ENCODE assay signal across 8 mouse cellular contexts in genomic region chr9:14644956-14645355, GRCm38 (mm10). TPM values are rescaled to one million over a fixed set of nuclear protein-coding genes. Genes with fewer than 3 reads are reported as not detected.
DNase-seq lines count a peak whose midpoint lies in the region; ATAC-seq and TF ChIP-seq lines count a peak whose summit lies in the region.

TSS of gene Amotl1 (minus strand) at chr9:14645056.

- no peaks in the 10 kb centered on the region for H3K36me3 ChIP-seq in hindbrain, embryonic 11.5 days (ENCODE audit: control insufficient read depth, insufficient read depth, low read length)
- no peaks in the 10 kb centered on the region for H3K36me3 ChIP-seq in hindbrain, postnatal 0 days (ENCODE audit: insufficient read depth, low read length)
- H3K36me3 ChIP-seq in thymus, adult 2 months (ENCODE audit: control insufficient read depth, insufficient read depth, low read length): no peaks in the 10 kb centered on the region
- no peaks in the 10 kb centered on the region for H3K36me3 ChIP-seq in stomach, embryonic 15.5 days

- no peak within 1 kb of the TSS for H3K4me3 ChIP-seq in hindbrain, embryonic 11.5 days (ENCODE audit: low read depth, low read length)
- H3K4me3 ChIP-seq in hindbrain, postnatal 0 days (ENCODE audit: low read length): no peak within 1 kb of the TSS
- H3K4me3 ChIP-seq in thymus, adult 2 months (ENCODE audit: control insufficient read depth, insufficient read depth, low read length): no peak within 1 kb of the TSS
- no peak within 1 kb of the TSS for H3K4me3 ChIP-seq in stomach, embryonic 15.5 days (replicated peaks)

- WGBS in hindbrain, embryonic 11.5 days: 50% methylated on average over 4 of the region's 4 CpGs
- WGBS in hindbrain, postnatal 0 days: 62% methylated on average over 4 of the region's 4 CpGs
- 71% methylated on average over 4 of the region's 4 CpGs for WGBS in thymus, adult 2 months
- WGBS in stomach, embryonic 15.5 days: 54% methylated on average over 4 of the region's 4 CpGs

- H3K27ac ChIP-seq in hindbrain, embryonic 11.5 days (ENCODE audit: low read depth, low read length): no peak within 1 kb of the TSS
- no peak within 1 kb of the TSS for H3K27ac ChIP-seq in hindbrain, postnatal 0 days
- H3K27ac ChIP-seq in thymus, adult 2 months (ENCODE audit: control insufficient read depth, insufficient read depth, low read length): no peak within 1 kb of the TSS
- H3K27ac ChIP-seq in stomach, embryonic 15.5 days: no peak within 1 kb of the TSS

- no peak for ATAC-seq in hindbrain, embryonic 11.5 days (ENCODE audit: low FRiP score)
- no peak for ATAC-seq in hindbrain, postnatal 0 days
- ATAC-seq in stomach, embryonic 15.5 days (ENCODE audit: insufficient read depth, low FRiP score, low read depth): no peak

- no peaks in the 10 kb centered on the region for H3K27me3 ChIP-seq in hindbrain, embryonic 11.5 days (ENCODE audit: control insufficient read depth, insufficient read depth, low read length)
- no peaks in the 10 kb centered on the region for H3K27me3 ChIP-seq in hindbrain, postnatal 0 days (ENCODE audit: insufficient read depth, low read length)
- no peaks in the 10 kb centered on the region for H3K27me3 ChIP-seq in thymus, adult 2 months (ENCODE audit: control insufficient read depth, insufficient read depth, low read length)
- H3K27me3 ChIP-seq in stomach, embryonic 15.5 days (replicated peaks): no peaks in the 10 kb centered on the region

- H3K9me3 ChIP-seq in hindbrain, embryonic 11.5 days (ENCODE audit: control insufficient read depth, low read length): no peaks in the 10 kb centered on the region
- H3K9me3 ChIP-seq in hindbrain, postnatal 0 days (ENCODE audit: low read length): no peaks in the 10 kb centered on the region
- H3K9me3 ChIP-seq in stomach, embryonic 15.5 days: no peaks in the 10 kb centered on the region

- H3K4me1 ChIP-seq in hindbrain, embryonic 11.5 days (replicated peaks; ENCODE audit: control insufficient read depth, insufficient read depth, low read length): peaks cover 2% of the 10 kb centered on the region; the same call in 1 of the 2 replicates
- peaks cover 7% of the 10 kb centered on the region; the same call in 1 of the 2 replicates for H3K4me1 ChIP-seq in hindbrain, postnatal 0 days (ENCODE audit: insufficient read depth, low read length)
- no peaks in the 10 kb centered on the region for H3K4me1 ChIP-seq in thymus, adult 2 months (replicated peaks; ENCODE audit: control insufficient read depth, insufficient read depth, low read length)
- peaks cover 9% of the 10 kb centered on the region; the same call in 1 of the 2 replicates for H3K4me1 ChIP-seq in stomach, embryonic 15.5 days

- DNase-seq in hindbrain, embryonic 11.5 days (ENCODE audit: low spot score): no peak
- DNase-seq in hindbrain, postnatal 0 days (ENCODE audit: low spot score): no peak
- DNase-seq in thymus, adult 2 months: no peak
- DNase-seq in thymus, postnatal 25 days: no peak
- DNase-seq in heart, postnatal 10 days: no peak
- no peak for DNase-seq in yolk sac, embryonic 10.5 days (ENCODE audit: low spot score)
- no peak for DNase-seq in cerebellum, adult 18-20 months

- no peak for TF ChIP-seq POLR2A in thymus, adult 2 months (IDR thresholded peaks at IDR 0.05; ENCODE audit: control insufficient read depth, extremely low read depth, insufficient read depth, low read length, poor library complexity)

- no peak within 1 kb of the TSS for H3K4me2 ChIP-seq in hindbrain, embryonic 11.5 days (replicated peaks; ENCODE audit: low read depth, low read length)
- no peak within 1 kb of the TSS for H3K4me2 ChIP-seq in hindbrain, postnatal 0 days (ENCODE audit: low read depth, low read length)
- H3K4me2 ChIP-seq in stomach, embryonic 15.5 days: no peak within 1 kb of the TSS

- no peak for TF ChIP-seq CTCF in hindbrain, postnatal 0 days (IDR thresholded peaks at IDR 0.05; ENCODE audit: low read depth)
- no peak for TF ChIP-seq CTCF in thymus, adult 2 months (IDR thresholded peaks at IDR 0.05; ENCODE audit: borderline replicate concordance, control insufficient read depth, extremely low read depth, insufficient read depth, low read length, poor library complexity)

- no peak within 1 kb of the TSS for H3K9ac ChIP-seq in hindbrain, embryonic 11.5 days (ENCODE audit: low read depth, low read length)
- no peak within 1 kb of the TSS for H3K9ac ChIP-seq in hindbrain, postnatal 0 days (replicated peaks; ENCODE audit: low read length)
- no peak within 1 kb of the TSS for H3K9ac ChIP-seq in stomach, embryonic 15.5 days

- intact Hi-C loops in heart, postnatal 10 days (cut with DNase I): loop anchor here (5.0 kb wide), 2 partner anchors 38 to 68 kb away; no protein-coding TSS in a partner anchor

RNA-seq across cellular contexts. Expression of gene Amotl1, which starts in this region (rescaled TPM):
- polyA plus RNA-seq in hindbrain, embryonic 11.5 days (2014; fragmentation: Nextera tagmentation; extraction: Ambion mirVana): 15.7 and 17.9 TPM in 2 replicates
- 22.9 and 27.0 TPM in 2 replicates for total RNA-seq in hindbrain, postnatal 0 days (2014; rRNA removed)
- 4.2 and 4.4 TPM in 2 replicates for polyA plus RNA-seq in hindbrain, postnatal 0 days (2015; fragmentation: Nextera tagmentation; extraction: Ambion mirVana)
- polyA plus RNA-seq in thymus, adult 2 months (2012; rRNA removed): 11.1 and 14.5 TPM in 2 replicates
- 10 to 100 TPM; 62.2 to 65.4 TPM for total RNA-seq in heart, postnatal 10 days (2021)
- 16.8 and 17.2 TPM in 2 replicates for polyA plus RNA-seq in stomach, embryonic 15.5 days (2015; fragmentation: Nextera tagmentation; extraction: Ambion mirVana)
